Mouse (Mus musculus) lung, adult 2 months (tissue): ENCODE results near the gene Slc17a3.

Experiments
- CTCF ChIP-seq: fragments of 200-500 bp; IDR thresholded peaks from 2 replicates; pipeline ENCODE4 v1.5.1; 2011; ENCODE audit warnings: mild to moderate bottlenecking, low read length, control low read depth; ENCODE audit not compliant: insufficient read depth
- POLR2A ChIP-seq: fragments of 200-500 bp; IDR thresholded peaks from 2 replicates; pipeline ENCODE4 v1.6.1; 2011; ENCODE audit warnings: low read depth, mild to moderate bottlenecking, control low read depth, low read length, borderline replicate concordance; ENCODE audit errors: extremely low read depth

DNA sequence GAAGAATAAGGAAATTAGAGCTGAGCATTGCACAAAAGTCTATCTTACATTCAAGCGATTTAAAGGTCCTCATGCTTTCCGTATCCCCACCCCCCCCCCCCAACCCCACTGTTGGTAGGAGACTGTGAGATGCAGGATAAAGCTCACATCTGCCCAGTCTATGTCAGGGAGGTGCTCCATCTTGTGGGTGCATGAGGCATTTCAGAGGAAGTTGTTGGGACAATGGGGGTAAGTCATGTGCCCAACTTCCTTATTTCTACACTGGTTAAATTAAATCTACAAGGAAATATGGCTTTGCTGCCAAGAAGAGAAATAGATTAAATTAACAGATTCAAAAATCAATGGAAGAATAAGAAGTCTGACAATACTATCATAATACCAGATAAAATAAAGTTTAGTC, 46.3 kb downstream of the Slc17a3 start:
- no peak for TF ChIP-seq POLR2A
- TF ChIP-seq CTCF: peak; percentile 34; the same call in 1 of the 2 replicates
